Mouse (Mus musculus): ENCODE measurements around the gene Ppfia1. TPM values are rescaled to one million over a fixed set of nuclear protein-coding genes. Genes with fewer than 3 reads are reported as not detected.

Ppfia1 gene
- polyA plus RNA-seq, 1 experiment from 2014 or later: 8.2 TPM

DNA sequence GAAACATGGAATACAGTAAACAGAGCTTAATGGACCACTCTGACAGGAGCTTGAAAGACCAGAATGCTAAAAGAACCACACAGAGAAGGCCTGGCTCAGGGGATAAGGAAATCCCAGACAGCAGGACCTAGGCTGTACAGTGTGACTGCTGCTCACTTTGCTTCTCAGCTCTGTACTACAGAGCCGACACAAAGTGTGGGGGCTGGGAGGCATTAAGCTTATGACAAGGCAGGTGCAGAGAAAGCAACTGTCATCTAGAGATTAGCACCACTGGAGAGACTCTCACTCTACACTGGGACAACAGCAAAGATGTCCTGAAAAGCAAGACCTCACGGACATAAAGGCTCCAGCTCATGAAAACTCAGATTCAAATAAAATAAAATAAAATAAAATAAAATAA lies 14.4 kb downstream of the Ppfia1 start:
- H3K9ac ChIP-seq (replicated peaks): no peak overlapping the region
- ATAC-seq (peak; percentile 91), DNase-seq (no peak)
- no peaks in the 10 kb centered on the region; the same call in 1 of the 2 replicates for H3K36me3 ChIP-seq (replicated peaks; ENCODE audit: insufficient read depth, low read length)
- no peaks in the 10 kb centered on the region for H3K27me3 ChIP-seq (ENCODE audit: insufficient read depth, low read length)
- TF ChIP-seq CTCF (IDR thresholded peaks at IDR 0.05; ENCODE audit: low read depth) (no peak), EP300 (IDR thresholded peaks at IDR 0.05; ENCODE audit: low read depth) (peak; percentile 61)
- H3K27ac ChIP-seq (ENCODE audit: low read depth): no peak overlapping the region; the same call in 1 of the 2 replicates
- H3K4me1 ChIP-seq (ENCODE audit: insufficient read depth): peaks cover 3% of the 10 kb centered on the region; the same call in 1 of the 2 replicates
- no peak overlapping the region for H3K4me2 ChIP-seq (ENCODE audit: low read depth, low read length)
- H3K9me3 ChIP-seq (ENCODE audit: low read length): no peaks in the 10 kb centered on the region
- H3K4me3 ChIP-seq (ENCODE audit: low read depth, low read length): no peak overlapping the region
- whole genome bisulfite sequencing (ENCODE audit: insufficient replicate concordance): 40% methylated on average over 2 of the region's 2 CpGs

- no peaks in the 10 kb centered on the region; the same call in 1 of the 2 replicates for H3K36me3 ChIP-seq (replicated peaks; ENCODE audit: insufficient read depth, low read length)
- DNase-seq (no peak), ATAC-seq (no peak)
- WGBS (ENCODE audit: insufficient replicate concordance): 86% methylated on average over 4 of the region's 4 CpGs
- H3K27ac ChIP-seq (ENCODE audit: low read depth): no peak overlapping the region
- H3K4me2 ChIP-seq (ENCODE audit: low read depth, low read length): no peak overlapping the region
- H3K4me3 ChIP-seq (ENCODE audit: low read depth, low read length): no peak overlapping the region
- H3K9ac ChIP-seq (replicated peaks): no peak overlapping the region
- TF ChIP-seq CTCF (IDR thresholded peaks at IDR 0.05; ENCODE audit: low read depth) (no peak), EP300 (IDR thresholded peaks at IDR 0.05; ENCODE audit: low read depth) (no peak)
- peaks cover 3% of the 10 kb centered on the region; the same call in 1 of the 2 replicates for H3K4me1 ChIP-seq (ENCODE audit: insufficient read depth)
- H3K9me3 ChIP-seq (ENCODE audit: low read length): no peaks in the 10 kb centered on the region
- H3K27me3 ChIP-seq (ENCODE audit: insufficient read depth, low read length): no peaks in the 10 kb centered on the region
These were observed 15.4 kb downstream of the Ppfia1 start for GRCm38 (mm10) chr7:144538030-144538644.

DNA sequence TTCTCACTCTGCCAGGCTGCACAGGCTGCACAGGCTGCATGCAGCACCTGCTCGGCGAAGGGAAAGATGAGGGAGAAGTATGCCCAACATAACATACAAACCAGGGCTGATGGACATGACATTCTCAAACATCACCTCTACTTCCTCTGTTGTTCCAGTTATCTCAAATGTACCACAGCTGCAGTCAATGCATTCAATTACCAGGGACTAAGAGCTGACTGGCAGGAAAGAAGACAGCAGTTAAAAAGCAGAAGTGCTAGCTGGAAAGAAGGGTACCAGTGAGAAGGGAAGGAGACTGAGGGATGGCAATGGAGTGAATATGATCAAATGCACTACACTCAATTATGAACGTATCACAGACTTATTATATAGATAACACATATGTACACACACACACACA lies 17.2 kb downstream of the Ppfia1 start:
- WGBS (ENCODE audit: insufficient replicate concordance): 55% methylated on average over 3 of the region's 3 CpGs
- Histone ChIP-seq H3K9me3 (ENCODE audit: low read length) (no peaks in the 10 kb centered on the region), H3K4me2 (ENCODE audit: low read depth, low read length) (no peak overlapping the region), H3K36me3 (replicated peaks; ENCODE audit: insufficient read depth, low read length) (no peaks in the 10 kb centered on the region; the same call in 1 of the 2 replicates), H3K9ac (replicated peaks) (no peak overlapping the region), H3K4me1 (ENCODE audit: insufficient read depth) (peaks cover 5% of the 10 kb centered on the region; the same call in 1 of the 2 replicates), H3K27me3 (ENCODE audit: insufficient read depth, low read length) (no peaks in the 10 kb centered on the region), H3K4me3 (ENCODE audit: low read depth, low read length) (no peak overlapping the region), H3K27ac (ENCODE audit: low read depth) (no peak overlapping the region)
- no peak for DNase-seq
- no peak for ATAC-seq
- TF ChIP-seq EP300 (IDR thresholded peaks at IDR 0.05; ENCODE audit: low read depth): no peak
- no peak for TF ChIP-seq CTCF (IDR thresholded peaks at IDR 0.05; ENCODE audit: low read depth)

DNA sequence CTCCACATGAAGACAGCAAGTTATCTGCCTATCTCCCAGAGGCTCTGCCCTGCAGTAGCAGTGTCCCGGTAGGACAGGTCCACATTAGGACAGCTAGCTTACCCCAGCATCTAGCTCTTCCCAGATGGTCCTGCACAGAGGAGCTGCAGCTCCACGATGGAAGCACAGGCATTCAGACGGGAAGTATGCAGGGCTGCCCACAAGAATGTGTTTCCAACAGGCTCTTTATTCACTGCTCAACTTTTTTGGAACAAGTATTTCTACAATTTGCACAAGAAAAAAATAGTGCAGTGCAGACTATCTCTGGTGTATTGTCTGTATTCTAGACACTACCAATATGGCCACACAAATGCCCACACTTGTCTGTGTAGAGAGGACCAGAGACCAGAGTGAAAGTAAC lies 18.8 kb downstream of the Ppfia1 start:
- H3K9me3 ChIP-seq (ENCODE audit: low read length): no peaks in the 10 kb centered on the region
- 66% methylated on average over 3 of the region's 3 CpGs for WGBS (ENCODE audit: insufficient replicate concordance)
- no peak overlapping the region for H3K9ac ChIP-seq (replicated peaks)
- no peak overlapping the region for H3K4me2 ChIP-seq (ENCODE audit: low read depth, low read length)
- H3K4me1 ChIP-seq (ENCODE audit: insufficient read depth): peaks cover 5% of the 10 kb centered on the region; the same call in 1 of the 2 replicates
- no peak overlapping the region for H3K4me3 ChIP-seq (ENCODE audit: low read depth, low read length)
- H3K27ac ChIP-seq (ENCODE audit: low read depth): no peak overlapping the region
- DNase-seq (no peak), ATAC-seq (no peak)
- TF ChIP-seq CTCF (IDR thresholded peaks at IDR 0.05; ENCODE audit: low read depth) (no peak), EP300 (IDR thresholded peaks at IDR 0.05; ENCODE audit: low read depth) (no peak)
- no peaks in the 10 kb centered on the region for H3K27me3 ChIP-seq (ENCODE audit: insufficient read depth, low read length)
- no peaks in the 10 kb centered on the region for H3K36me3 ChIP-seq (replicated peaks; ENCODE audit: insufficient read depth, low read length)

DNA sequence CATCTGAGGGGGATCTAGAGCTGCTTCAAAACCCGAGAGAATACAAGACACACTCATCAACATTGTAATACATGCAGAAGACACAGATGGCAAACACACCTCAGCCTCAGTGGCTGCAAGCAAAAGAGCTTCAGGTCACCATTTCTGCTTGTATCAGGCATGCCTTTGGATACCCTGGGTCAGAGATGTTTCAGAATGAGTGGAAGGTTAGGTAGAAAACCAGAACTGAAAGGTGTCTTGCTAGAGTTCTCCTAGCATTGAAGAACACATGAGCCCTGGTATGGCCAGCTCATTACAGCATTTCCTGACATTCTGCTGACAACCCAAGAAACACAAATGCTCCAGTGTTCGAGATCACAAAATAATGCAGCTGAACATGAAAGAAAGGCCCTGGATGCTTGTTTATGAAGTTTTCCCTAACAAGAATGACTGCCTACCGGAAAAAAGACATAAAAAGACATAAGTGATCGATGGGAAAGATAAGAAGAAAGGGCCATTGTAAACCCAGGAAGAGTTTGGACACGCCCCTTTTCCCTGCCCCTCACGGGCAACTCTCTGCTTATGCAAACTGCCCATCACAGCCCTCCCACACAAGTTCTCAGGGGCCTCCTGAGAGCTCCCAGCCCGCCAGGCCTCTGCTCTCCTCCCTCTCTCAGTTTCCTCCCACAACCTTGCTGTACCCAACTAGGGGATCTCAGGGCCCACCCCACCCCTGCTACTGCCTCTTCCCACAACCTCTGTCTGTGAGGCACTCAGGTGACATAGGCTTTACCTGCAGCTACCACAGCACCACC lies 21.7 kb downstream of the Ppfia1 start:
- Histone ChIP-seq H3K36me3 (replicated peaks; ENCODE audit: insufficient read depth, low read length) (no peaks in the 10 kb centered on the region), H3K9ac (replicated peaks) (no peak overlapping the region), H3K27me3 (ENCODE audit: insufficient read depth, low read length) (no peaks in the 10 kb centered on the region), H3K9me3 (ENCODE audit: low read length) (no peaks in the 10 kb centered on the region), H3K4me2 (ENCODE audit: low read depth, low read length) (no peak overlapping the region), H3K4me3 (ENCODE audit: low read depth, low read length) (no peak overlapping the region), H3K27ac (ENCODE audit: low read depth) (no peak overlapping the region), H3K4me1 (ENCODE audit: insufficient read depth) (peaks cover 2% of the 10 kb centered on the region; the same call in 1 of the 2 replicates)
- ATAC-seq (no peak), DNase-seq (no peak)
- 46% methylated on average over 7 of the region's 7 CpGs for WGBS (ENCODE audit: insufficient replicate concordance)
- TF ChIP-seq EP300 (IDR thresholded peaks at IDR 0.05; ENCODE audit: low read depth) (no peak), CTCF (IDR thresholded peaks at IDR 0.05; ENCODE audit: low read depth) (no peak)

GRCm38 (mm10) chr7:144529851-144530250 lies 23.7 kb downstream of the Ppfia1 start:
- Histone ChIP-seq H3K27me3 (ENCODE audit: insufficient read depth, low read length) (no peaks in the 10 kb centered on the region), H3K27ac (ENCODE audit: low read depth) (no peak overlapping the region), H3K4me1 (ENCODE audit: insufficient read depth) (peaks cover 3% of the 10 kb centered on the region), H3K9me3 (ENCODE audit: low read length) (no peaks in the 10 kb centered on the region), H3K4me2 (ENCODE audit: low read depth, low read length) (no peak overlapping the region), H3K9ac (replicated peaks) (no peak overlapping the region), H3K36me3 (replicated peaks; ENCODE audit: insufficient read depth, low read length) (0 out of 2 replicates have a peak, but pooled peaks cover 2% of the 10 kb centered on the region), H3K4me3 (ENCODE audit: low read depth, low read length) (no peak overlapping the region)
- ATAC-seq: no peak
- whole genome bisulfite sequencing (ENCODE audit: insufficient replicate concordance): 77% methylated on average over 3 of the region's 3 CpGs
- TF ChIP-seq CTCF (IDR thresholded peaks at IDR 0.05; ENCODE audit: low read depth) (no peak), EP300 (IDR thresholded peaks at IDR 0.05; ENCODE audit: low read depth) (no peak)
- no peak for DNase-seq
